Mouse (Mus musculus) natural killer cell, adult 2 months (primary cell): ENCODE results near the gene Frmpd1.

Experiments
- DNase-seq, 2 experiments: peaks; one replicate each; pipeline ENCODE4 v3.0.0; 2022; ENCODE audit warnings: low spot score in 2 of 2

Gene Frmpd1

DNA sequence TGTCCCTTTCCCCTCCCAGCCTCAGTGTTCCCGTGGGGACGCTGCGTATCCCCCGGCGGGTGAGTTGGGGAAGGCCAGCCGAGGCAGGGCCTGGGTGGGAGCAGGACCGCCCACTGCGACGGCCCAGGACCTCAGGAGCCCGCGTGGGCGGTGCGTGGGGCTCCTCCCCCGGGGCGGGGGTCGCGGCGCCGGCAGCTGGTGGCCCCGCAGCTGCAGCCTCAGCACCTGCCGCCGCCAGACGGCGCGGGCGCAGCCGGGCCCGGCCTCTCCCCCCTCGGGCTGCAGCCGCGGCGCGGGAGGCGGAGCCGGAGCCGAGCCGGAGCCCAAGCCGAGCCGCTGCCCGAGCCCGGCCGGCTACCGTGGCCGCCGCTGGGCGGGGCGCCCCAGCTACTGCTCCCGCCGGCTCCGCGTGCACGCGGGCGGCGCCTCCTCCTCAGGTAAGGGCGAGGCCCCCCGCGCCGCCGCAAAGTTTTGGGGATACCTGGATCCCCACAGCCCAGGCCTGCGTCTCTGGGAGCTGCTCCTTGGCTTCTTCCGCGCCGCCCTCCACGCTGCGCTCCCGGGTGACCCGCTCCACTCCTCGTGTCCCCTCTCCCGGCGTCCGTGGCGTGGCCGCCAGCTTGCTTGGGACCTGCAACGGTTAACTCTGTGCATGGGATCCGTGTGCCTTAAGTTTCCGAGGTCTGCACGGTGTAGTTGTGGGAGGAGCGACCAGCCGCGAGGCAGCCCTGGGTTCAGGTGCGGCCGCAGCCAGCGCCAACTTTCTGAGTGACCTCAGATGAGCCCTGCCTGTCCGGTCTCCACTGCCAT is at the start of gene Frmpd1:
Gene Frmpd1 (plus strand): TSS at position 355 of the 810 bp plus-strand sequence.
- no peak for DNase-seq

GRCm38 (mm10) chr4:45137636-45138035 is 47.0 kb upstream of the Frmpd1 start:
- DNase-seq = no peak

DNA sequence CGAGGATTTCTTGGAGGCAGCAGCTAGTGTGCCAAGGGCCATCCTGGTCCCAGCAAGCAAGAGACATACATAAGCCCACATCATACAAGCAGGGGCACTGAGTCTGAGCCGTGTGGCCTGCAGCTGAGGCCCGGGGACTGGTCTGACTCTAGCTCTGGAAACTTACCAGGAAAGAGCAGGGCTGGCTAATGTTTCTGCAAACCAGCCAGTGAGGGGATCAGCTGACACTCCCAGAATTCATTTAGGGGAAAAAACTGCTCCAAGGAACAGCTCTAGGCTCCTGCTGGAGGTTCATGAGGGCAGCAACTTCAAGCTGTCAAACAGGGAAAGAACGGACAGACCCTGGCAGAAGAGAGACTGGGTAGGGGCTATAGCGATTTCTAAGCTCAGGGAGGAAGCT is 42.8 kb upstream of the Frmpd1 start:
- no peak for DNase-seq

- DNase-seq = no peak
These were observed 42.3 kb upstream of the Frmpd1 start for GRCm38 (mm10) chr4:45142411-45142810.

GRCm38 (mm10) chr4:45143005-45143404 is 41.7 kb upstream of the Frmpd1 start:
- DNase-seq = no peak

- DNase-seq = no peak
These were observed 28.2 kb upstream of the Frmpd1 start for GRCm38 (mm10) chr4:45156433-45156832.

DNA sequence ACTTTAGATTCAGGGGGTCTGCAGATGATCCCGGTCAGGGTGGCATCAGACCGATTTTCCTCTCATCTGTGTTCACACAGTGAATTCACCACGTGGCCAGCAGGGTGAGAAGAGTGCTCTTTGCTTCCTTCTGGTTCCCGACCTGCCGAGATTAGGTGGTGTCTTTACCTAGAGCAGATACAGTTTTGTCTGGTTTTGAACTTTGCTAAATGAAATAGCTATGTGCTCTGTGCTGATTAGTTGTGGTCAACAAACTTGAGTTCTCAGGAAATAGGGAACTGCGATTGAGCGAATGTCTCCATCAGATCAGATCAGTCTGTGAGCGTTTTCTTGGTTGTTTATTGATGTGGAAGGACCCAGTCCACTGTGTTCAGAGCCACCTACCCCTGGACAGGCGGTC is 26.1 kb upstream of the Frmpd1 start:
- DNase-seq = no peak

GRCm38 (mm10) chr4:45160773-45161172 is 23.9 kb upstream of the Frmpd1 start:
- DNase-seq = no peak

GRCm38 (mm10) chr4:45163711-45164110 is 21.0 kb upstream of the Frmpd1 start:
- no peak for DNase-seq

GRCm38 (mm10) chr4:45165477-45165876 is 19.2 kb upstream of the Frmpd1 start:
- no peak for DNase-seq

DNA sequence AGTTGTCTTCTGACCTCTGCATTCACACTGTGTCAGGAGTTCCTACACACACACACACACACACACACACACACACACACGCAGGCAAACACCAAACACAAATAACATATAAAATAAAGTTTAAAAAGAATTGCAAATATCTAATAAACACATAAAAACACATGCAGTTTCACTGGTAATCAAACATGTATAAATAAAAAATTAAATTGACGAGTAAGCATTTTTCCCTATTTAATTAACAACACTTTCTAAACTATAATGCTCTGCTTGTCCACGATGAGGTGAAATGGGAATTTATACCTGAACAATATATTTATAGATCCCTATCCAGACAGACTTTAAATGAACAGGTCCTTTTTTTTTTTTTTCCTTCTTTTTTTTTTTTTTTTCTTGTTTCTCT is 18.7 kb upstream of the Frmpd1 start:
- DNase-seq = no peak

DNA sequence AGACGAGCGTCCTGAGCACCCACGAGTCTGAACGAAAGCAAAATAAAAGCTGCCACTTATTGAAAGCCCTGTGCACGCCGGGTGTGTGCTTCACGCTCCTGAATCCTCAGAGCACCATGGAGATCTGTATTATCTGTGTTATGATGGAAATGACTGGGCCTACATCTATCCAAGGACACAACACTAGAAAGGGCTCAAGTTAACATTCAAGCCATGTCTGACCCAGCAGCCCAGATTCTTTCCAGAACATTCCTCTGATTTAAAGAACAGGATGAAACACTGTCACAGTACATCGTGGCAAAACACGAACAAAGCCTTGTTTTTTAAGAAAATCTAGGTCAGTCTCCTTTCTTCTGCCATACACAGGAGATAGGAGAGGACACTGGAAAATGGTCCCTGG is 13.3 kb upstream of the Frmpd1 start:
- no peak for DNase-seq

DNA sequence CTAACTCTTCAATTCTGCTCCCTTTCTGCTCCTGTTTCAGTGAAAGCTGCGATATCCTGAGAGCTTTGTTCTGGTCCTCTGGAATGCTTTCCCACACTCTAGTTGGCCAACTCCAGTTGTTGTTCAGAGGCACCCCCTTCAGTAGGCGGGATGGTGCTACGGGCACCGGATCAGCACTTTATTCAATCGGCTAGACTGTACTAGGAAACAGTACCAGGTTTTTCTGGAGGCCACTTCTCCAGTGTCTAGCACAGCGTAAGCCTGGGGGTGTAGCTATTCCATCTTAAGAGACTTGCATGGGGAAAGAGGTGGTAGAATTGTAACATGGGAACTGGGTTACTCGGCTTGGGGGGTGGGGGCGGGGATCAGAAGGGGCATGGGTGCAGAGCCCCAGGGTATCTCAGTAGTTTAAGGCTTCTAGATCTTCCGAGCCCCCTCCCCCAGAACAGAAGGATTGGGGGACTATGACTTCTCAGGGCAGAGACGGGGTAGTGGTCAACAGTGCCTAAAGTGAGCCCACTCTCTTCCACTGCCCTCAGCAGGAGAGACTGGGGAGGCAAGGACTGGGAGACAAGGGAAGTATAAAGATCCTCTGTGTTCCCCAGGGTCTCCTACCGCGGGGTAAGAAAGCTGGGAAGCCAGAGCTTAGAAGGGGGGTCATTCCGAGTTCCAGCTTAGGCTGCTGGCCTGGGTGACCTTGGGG is 706 bp upstream of the Frmpd1 start:
- DNase-seq = no peak

GRCm38 (mm10) chr4:45185331-45185669 is 625 bp downstream of the Frmpd1 start:
- DNase-seq = no peak

GRCm38 (mm10) chr4:45198296-45198695 is 13.6 kb downstream of the Frmpd1 start:
- DNase-seq = no peak

- DNase-seq = no peak
These were observed 18.6 kb downstream of the Frmpd1 start for GRCm38 (mm10) chr4:45203283-45203682.

DNA sequence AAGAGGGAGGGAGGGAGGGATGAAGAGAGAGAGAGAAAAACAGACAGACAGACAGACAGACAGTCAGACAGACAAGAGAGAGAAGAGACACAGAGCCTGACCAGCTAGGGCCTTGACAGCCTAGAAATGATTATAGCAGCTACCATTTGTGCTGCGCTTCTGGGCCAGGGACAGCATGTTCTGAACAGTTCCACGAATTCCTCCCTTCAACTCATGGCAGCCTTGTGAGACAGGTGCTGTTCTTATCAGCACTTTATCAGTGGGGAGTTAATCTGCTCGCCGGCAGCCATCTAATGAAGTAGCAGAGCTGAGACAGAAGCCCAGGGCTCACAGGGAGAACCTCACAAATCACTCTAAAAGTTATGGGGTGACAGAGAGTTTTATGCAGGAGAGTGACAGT is 22.8 kb downstream of the Frmpd1 start:
- no peak for DNase-seq

- no peak for DNase-seq
These were observed 24.2 kb downstream of the Frmpd1 start for GRCm38 (mm10) chr4:45208832-45209363.

DNA sequence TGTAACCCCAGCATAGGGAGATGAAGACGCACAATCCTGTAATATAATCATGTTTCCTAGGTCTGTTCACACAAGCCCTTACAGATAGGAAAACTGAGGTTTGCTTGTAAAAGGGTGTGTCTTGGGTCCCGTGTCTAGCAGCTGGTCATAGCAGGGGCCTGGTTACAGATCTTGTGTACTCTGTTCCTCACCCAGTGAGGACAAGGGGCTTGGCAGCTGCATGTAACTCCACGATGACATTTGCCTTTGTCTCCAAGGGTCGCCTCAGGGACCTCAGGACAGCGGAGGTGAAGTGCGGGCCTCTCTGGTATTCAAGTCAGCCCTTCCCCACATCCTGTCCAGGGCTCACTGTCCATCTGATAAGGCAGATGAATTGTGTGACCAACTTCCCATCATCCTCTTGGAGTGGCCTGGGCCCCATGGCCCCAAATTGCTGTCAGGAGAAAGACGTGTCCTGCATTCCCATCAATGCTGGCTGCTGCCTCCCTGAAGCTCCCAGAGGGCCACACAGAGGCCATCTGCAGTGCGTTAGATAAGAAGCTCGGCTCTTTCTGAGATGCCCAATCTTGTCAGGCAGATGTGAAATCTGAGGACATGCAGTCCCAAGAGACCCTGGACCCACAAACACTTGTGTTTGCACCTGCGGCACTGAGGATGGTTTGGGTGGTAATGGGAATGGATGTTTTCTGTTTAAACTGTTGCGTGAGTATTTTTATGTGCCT is 27.8 kb downstream of the Frmpd1 start:
- no peak for DNase-seq

GRCm38 (mm10) chr4:45219946-45220345 is 35.3 kb downstream of the Frmpd1 start:
- DNase-seq = no peak

GRCm38 (mm10) chr4:45222395-45222794 is 37.7 kb downstream of the Frmpd1 start:
- no peak for DNase-seq

GRCm38 (mm10) chr4:45230263-45230662 is 45.6 kb downstream of the Frmpd1 start:
- no peak for DNase-seq
